Mouse (Mus musculus) intestine, postnatal 0 days (tissue): ENCODE measurements around the gene Chd6. TPM values are rescaled to one million over a fixed set of nuclear protein-coding genes. Genes with fewer than 3 reads are reported as not detected.

Experiments used
- ATAC-seq: fragments of 200-750 bp; cut with Nextera tagmentation; 2 replicates; pipeline ENCODE4 v1.8.0; 2017; ENCODE audit warnings: mild to moderate bottlenecking, moderate TSS enrichment, moderate library complexity
- H3K27ac ChIP-seq: fragments of 300-500 bp; sonication (generic); 2 replicates; pipeline ENCODE4 v1.5.1; 2014; ENCODE audit warnings: mild to moderate bottlenecking, low read depth, low read length, moderate library complexity
- H3K27me3 ChIP-seq: fragments of 300-500 bp; sonication (generic); replicated peaks from 2 replicates; pipeline ENCODE4 v1.6.1; 2014; ENCODE audit warnings: low read length, mixed read lengths; ENCODE audit not compliant: control insufficient read depth, insufficient read depth
- H3K36me3 ChIP-seq: fragments of 300-500 bp; sonication (generic); 2 replicates; pipeline ENCODE4 v1.6.1; 2014; ENCODE audit warnings: mild to moderate bottlenecking, moderate library complexity; ENCODE audit not compliant: control insufficient read depth, insufficient read depth
- H3K4me1 ChIP-seq: fragments of 300-500 bp; sonication (generic); replicated peaks from 2 replicates; pipeline ENCODE4 v1.6.1; 2014; ENCODE audit warnings: antibody characterized with exemption, low read length, mixed read lengths; ENCODE audit not compliant: control insufficient read depth, insufficient read depth
- H3K4me2 ChIP-seq: fragments of 300-500 bp; sonication (generic); replicated peaks from 2 replicates; pipeline ENCODE4 v1.6.1; 2014; ENCODE audit warnings: low read depth, mild to moderate bottlenecking, moderate library complexity
- H3K4me3 ChIP-seq: fragments of 300-500 bp; sonication (generic); 2 replicates; pipeline ENCODE4 v1.5.1; 2014; ENCODE audit warnings: low read depth, low read length
- H3K9ac ChIP-seq: fragments of 300-500 bp; sonication (generic); 2 replicates; pipeline ENCODE4 v1.6.1; 2014; ENCODE audit warnings: mild to moderate bottlenecking, low read depth, low read length
- H3K9me3 ChIP-seq: fragments of 300-500 bp; sonication (generic); 2 replicates; pipeline ENCODE4 v1.6.1; 2016; ENCODE audit warnings: mixed run types; ENCODE audit not compliant: control insufficient read depth
- CTCF ChIP-seq: sonication (generic); IDR thresholded peaks from 2 replicates; pipeline ENCODE4 v1.5.1; 2016; ENCODE audit warnings: low read depth, mild to moderate bottlenecking, control low read depth, antibody characterized with exemption, moderate library complexity
- WGBS: fragments of 180-500 bp; shearing (Covaris S2); extraction: QIAGEN DNeasy Blood & Tissue Kit; methylation state at CpG from one replicate; pipeline ENCODE4 v1.1.7; 2014; 5-methylcytosine and 5-hydroxymethylcytosine counted together
- polyA plus RNA-seq: library from polyadenylated mRNA; unstranded; fragments of >200 nt; fragmentation: Nextera tagmentation; extraction: Ambion mirVana; gene quantifications from 2 replicates; pipeline ENCODE4 v1.2.1, GENCODE M21; 2015

Chd6 gene
- polyA plus RNA-seq: 8.7 and 10.1 TPM in 2 replicates

GRCm38 (mm10) chr2:161108933-161109371 lies at the start of gene Chd6:
Chd6 (minus strand) TSS chr2:161109075.
- Histone ChIP-seq H3K9me3 (no peaks in the 10 kb centered on the region), H3K4me1 (no peaks in the 10 kb centered on the region), H3K27ac (peak within 1 kb of the TSS; percentile 93), H3K9ac (peak within 1 kb of the TSS; percentile 91), H3K4me2 (peak within 1 kb of the TSS; percentile 95), H3K27me3 (no peaks in the 10 kb centered on the region), H3K36me3 (no peaks in the 10 kb centered on the region), H3K4me3 (peak within 1 kb of the TSS; percentile 87)
- TF ChIP-seq CTCF: no peak
- peak; percentile 100 for ATAC-seq
- under 1% methylated on average over 27 of the region's 27 CpGs for WGBS

- no peak overlapping the region for H3K4me2 ChIP-seq
- no peak for TF ChIP-seq CTCF
- no peak overlapping the region for H3K27ac ChIP-seq
- WGBS: 73% methylated on average over 7 of the region's 7 CpGs
- no peaks in the 10 kb centered on the region for H3K36me3 ChIP-seq
- no peaks in the 10 kb centered on the region for H3K9me3 ChIP-seq
- H3K27me3 ChIP-seq: no peaks in the 10 kb centered on the region
- no peaks in the 10 kb centered on the region for H3K4me1 ChIP-seq
- no peak overlapping the region for H3K4me3 ChIP-seq
- no peak overlapping the region for H3K9ac ChIP-seq
- no peak for ATAC-seq
Observed at GRCm38 (mm10) chr2:161150004-161150842, 41.3 kb upstream of the Chd6 start.

- TF ChIP-seq CTCF: no peak
- Histone ChIP-seq H3K27me3 (no peaks in the 10 kb centered on the region), H3K9ac (no peak overlapping the region), H3K9me3 (no peaks in the 10 kb centered on the region), H3K27ac (no peak overlapping the region), H3K4me3 (no peak overlapping the region), H3K4me2 (no peak overlapping the region), H3K36me3 (no peaks in the 10 kb centered on the region), H3K4me1 (no peaks in the 10 kb centered on the region)
- no peak for ATAC-seq
- 46% methylated on average over 3 of the region's 3 CpGs for whole genome bisulfite sequencing
Observed at GRCm38 (mm10) chr2:161148428-161149020, 39.6 kb upstream of the Chd6 start.

- no peak for TF ChIP-seq CTCF
- ATAC-seq: no peak; the same call in 1 of the 2 replicates
Observed at GRCm38 (mm10) chr2:161147656-161148427, 39.0 kb upstream of the Chd6 start.

DNA sequence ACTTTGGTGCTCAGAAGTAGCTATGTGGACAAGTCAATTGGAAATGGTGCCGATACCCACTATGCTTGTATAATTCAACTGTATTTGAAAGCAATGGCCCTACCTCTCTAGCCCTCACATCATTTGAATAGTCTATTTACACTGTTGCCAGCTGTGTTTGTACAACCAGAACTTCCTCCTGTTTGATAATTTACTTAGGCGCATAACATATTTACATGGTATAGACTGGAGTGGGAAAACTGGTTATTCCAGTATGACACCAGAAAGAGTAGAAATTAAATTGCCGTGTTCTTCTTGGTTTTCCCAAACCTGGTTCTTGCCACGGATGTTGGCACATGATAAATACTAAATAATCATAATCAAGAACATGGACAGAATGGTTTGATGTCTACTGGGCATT lies 35.9 kb upstream of the Chd6 start:
- no peaks in the 10 kb centered on the region for H3K36me3 ChIP-seq
- H3K9me3 ChIP-seq: no peaks in the 10 kb centered on the region
- H3K4me2 ChIP-seq: no peak overlapping the region
- peak; percentile 87 for ATAC-seq
- no peaks in the 10 kb centered on the region for H3K4me1 ChIP-seq
- H3K9ac ChIP-seq: no peak overlapping the region
- H3K27ac ChIP-seq: no peak overlapping the region
- H3K4me3 ChIP-seq: no peak overlapping the region
- no peaks in the 10 kb centered on the region for H3K27me3 ChIP-seq
- 19% methylated on average over 4 of the region's 4 CpGs for WGBS
- no peak for TF ChIP-seq CTCF

More at GRCm38 (mm10) chr2:161147656-161148427, 39.0 kb upstream of the Chd6 start:
- Histone ChIP-seq H3K4me2 (no peak overlapping the region), H3K36me3 (no peaks in the 10 kb centered on the region), H3K9me3 (no peaks in the 10 kb centered on the region), H3K27ac (no peak overlapping the region), H3K27me3 (no peaks in the 10 kb centered on the region), H3K4me1 (no peaks in the 10 kb centered on the region), H3K4me3 (no peak overlapping the region), H3K9ac (no peak overlapping the region)
- 48% methylated on average over 4 of the region's 4 CpGs for WGBS
